Mouse (Mus musculus): ENCODE measurements around the gene BC067074. TPM values are rescaled to one million over a fixed set of nuclear protein-coding genes. Genes with fewer than 3 reads are reported as not detected.

BC067074 gene
- polyA plus RNA-seq, 1 experiment from 2014 or later, result 3.5 TPM

DNA sequence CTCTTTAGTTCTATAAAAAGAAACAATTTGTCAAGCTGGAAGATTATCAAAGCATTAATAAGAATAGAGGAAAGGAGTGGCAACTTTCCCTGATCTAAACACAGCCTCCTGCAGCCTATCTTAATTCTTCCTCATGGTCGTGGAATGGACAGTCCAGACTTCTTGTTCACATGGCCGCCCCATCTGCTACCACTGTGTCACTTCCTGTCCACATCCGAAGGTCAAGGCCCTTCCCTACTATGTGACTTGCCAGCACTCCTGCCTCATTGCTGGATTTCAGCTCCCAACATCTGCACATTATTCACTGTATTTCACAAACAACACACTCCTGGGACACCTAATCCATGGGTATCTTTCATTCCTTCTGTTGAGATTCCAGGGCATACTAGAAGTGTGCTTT, 128.5 kb downstream of the BC067074 start:
- Histone ChIP-seq H3K9ac (no peak overlapping the region), H3K4me1 (peaks cover 7% of the 10 kb centered on the region), H3K4me3 (replicated peaks) (no peak overlapping the region), H3K27ac (no peak overlapping the region), H3K9me3 (no peaks in the 10 kb centered on the region; the same call in 1 of the 2 replicates), H3K27me3 (replicated peaks) (no peaks in the 10 kb centered on the region), H3K4me2 (no peak overlapping the region), H3K36me3 (no peaks in the 10 kb centered on the region)
- ATAC-seq (ENCODE audit: insufficient read depth, low FRiP score, low read depth), result no peak
- WGBS, result 59% methylated on average over 3 of the region's 3 CpGs

DNA sequence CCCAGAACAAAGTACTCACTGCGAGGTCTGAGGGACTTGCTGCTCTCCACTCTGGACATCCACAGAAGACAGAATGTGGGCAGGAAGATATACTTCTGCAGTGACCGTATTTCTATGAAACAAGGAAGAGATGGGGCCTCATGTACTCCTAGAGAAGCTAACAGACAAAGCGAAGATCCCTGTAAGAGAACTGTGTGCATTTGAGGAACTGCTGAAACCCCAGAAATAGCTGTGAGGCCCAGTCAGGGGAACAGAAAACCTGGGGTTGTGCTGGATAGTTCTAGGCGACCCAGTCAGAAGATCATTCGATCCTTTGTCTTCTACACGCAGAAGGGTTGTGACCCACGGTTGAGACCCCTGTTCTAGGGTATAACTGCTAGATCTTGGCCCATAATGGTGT, 130.9 kb downstream of the BC067074 start:
- Histone ChIP-seq H3K4me2 (no peak overlapping the region), H3K36me3 (no peaks in the 10 kb centered on the region), H3K9me3 (no peaks in the 10 kb centered on the region), H3K4me3 (replicated peaks) (no peak overlapping the region), H3K27me3 (replicated peaks) (no peaks in the 10 kb centered on the region), H3K9ac (no peak overlapping the region), H3K27ac (no peak overlapping the region), H3K4me1 (peaks cover 3% of the 10 kb centered on the region; the same call in 1 of the 2 replicates)
- WGBS, result 82% methylated on average over 7 of the region's 7 CpGs
- ATAC-seq (ENCODE audit: insufficient read depth, low FRiP score, low read depth), result no peak

DNA sequence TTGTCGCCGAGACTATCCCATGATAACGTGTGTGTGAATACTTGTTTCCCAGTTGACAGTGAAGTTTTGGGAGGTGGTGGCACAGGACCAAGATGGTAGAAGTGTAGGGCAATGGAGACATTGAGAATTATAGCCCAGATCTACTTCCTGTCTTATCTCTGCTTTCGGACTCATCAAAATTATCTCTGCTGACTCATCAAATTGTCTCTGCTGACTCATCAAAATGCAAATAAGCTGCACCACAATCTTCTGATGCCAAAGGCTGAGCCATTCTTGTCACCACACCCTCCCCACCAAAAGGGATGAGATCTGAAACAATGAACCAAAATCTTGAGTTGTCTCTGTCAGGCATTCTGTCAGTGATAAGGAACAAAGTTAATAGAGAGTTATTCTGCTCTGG, 132.9 kb downstream of the BC067074 start:
- H3K4me3 ChIP-seq (replicated peaks), result no peak overlapping the region
- H3K27me3 ChIP-seq (replicated peaks), result no peaks in the 10 kb centered on the region
- no peaks in the 10 kb centered on the region for H3K4me1 ChIP-seq
- WGBS, result 91% methylated on average over 4 of the region's 4 CpGs
- no peak overlapping the region for H3K9ac ChIP-seq
- no peaks in the 10 kb centered on the region for H3K36me3 ChIP-seq
- H3K9me3 ChIP-seq, result no peaks in the 10 kb centered on the region
- no peak overlapping the region for H3K27ac ChIP-seq
- no peak for ATAC-seq (ENCODE audit: insufficient read depth, low FRiP score, low read depth)
- no peak overlapping the region for H3K4me2 ChIP-seq

Other genes starting within 250 kb of the BC067074 start
- gene Gpx8, start 246.7 kb upstream of the BC067074 start, polyA plus RNA-seq (2015; fragmentation: Nextera tagmentation; extraction: Ambion mirVana), result 137 and 143 TPM in 2 replicates
- gene Gzma, start 192.2 kb upstream of the BC067074 start, polyA plus RNA-seq (2015; fragmentation: Nextera tagmentation; extraction: Ambion mirVana), result 1.3 and 1.8 TPM in 2 replicates
- gene Esm1, start 83.5 kb upstream of the BC067074 start, polyA plus RNA-seq (2015; fragmentation: Nextera tagmentation; extraction: Ambion mirVana), result 3.1 and 4.2 TPM in 2 replicates
- gene Gzmk, start 67.3 kb upstream of the BC067074 start, polyA plus RNA-seq (2015; fragmentation: Nextera tagmentation; extraction: Ambion mirVana), result not detected in 2 replicates

Data from stomach, embryonic 15.5 days (tissue).